Mouse (Mus musculus): ENCODE measurements around the gene Zfp317.
"Not testable (repeated sequence)": the region's sequence is repeated elsewhere in the genome, so short reads cannot be mapped to it uniquely, and the experiment has no call there.

Zfp317 gene

GRCm38 (mm10) chr9:19621843-19622822, at the start of gene Zfp317:
TSS of gene Zfp317 (plus strand) at chr9:19622102.
- CTCF ChIA-PET: no interaction called here

- CTCF ChIA-PET: no interaction called here
Observed at GRCm38 (mm10) chr9:19582317-19582716, 39.6 kb upstream of the Zfp317 start, which contains the start of gene Olfr855. TSS of gene Olfr855 (plus strand) at chr9:19582617.

- CTCF ChIA-PET: no interaction called here
Observed at GRCm38 (mm10) chr9:19621297-19621696, 605 bp upstream of the Zfp317 start.

GRCm38 (mm10) chr9:19629574-19629973, 7.7 kb downstream of the Zfp317 start:
- CTCF ChIA-PET: no interaction called here

GRCm38 (mm10) chr9:19645193-19645592, 23.3 kb downstream of the Zfp317 start:
- CTCF ChIA-PET: no interaction called here

- CTCF ChIA-PET: no interaction called here
Observed at GRCm38 (mm10) chr9:19690281-19690680, 68.4 kb downstream of the Zfp317 start.

GRCm38 (mm10) chr9:19691426-19691825, 69.5 kb downstream of the Zfp317 start:
- CTCF ChIA-PET: no interaction called here

GRCm38 (mm10) chr9:19692430-19692829, 70.5 kb downstream of the Zfp317 start:
- CTCF ChIA-PET: no interaction called here

GRCm38 (mm10) chr9:19694285-19694684, 72.4 kb downstream of the Zfp317 start:
- CTCF ChIA-PET: not testable (repeated sequence)

- CTCF ChIA-PET: not testable (repeated sequence)
Observed at GRCm38 (mm10) chr9:19694898-19695379, 73.0 kb downstream of the Zfp317 start.

All from spleen, embryonic (tissue).